Mouse (Mus musculus) cerebellum, adult 9-11 months (tissue): ENCODE data around the gene Psip1.
A peak's percentile ranks its signal among the peaks of the same experiment; 100 is the strongest.
"Not testable (repeated sequence)": the region's sequence is repeated elsewhere in the genome, so short reads cannot be mapped to it uniquely, and the experiment has no call there.

Experiments used
- DNase-seq: peaks from one replicate; pipeline ENCODE4 v3.0.0; 2022

Psip1 gene

DNA sequence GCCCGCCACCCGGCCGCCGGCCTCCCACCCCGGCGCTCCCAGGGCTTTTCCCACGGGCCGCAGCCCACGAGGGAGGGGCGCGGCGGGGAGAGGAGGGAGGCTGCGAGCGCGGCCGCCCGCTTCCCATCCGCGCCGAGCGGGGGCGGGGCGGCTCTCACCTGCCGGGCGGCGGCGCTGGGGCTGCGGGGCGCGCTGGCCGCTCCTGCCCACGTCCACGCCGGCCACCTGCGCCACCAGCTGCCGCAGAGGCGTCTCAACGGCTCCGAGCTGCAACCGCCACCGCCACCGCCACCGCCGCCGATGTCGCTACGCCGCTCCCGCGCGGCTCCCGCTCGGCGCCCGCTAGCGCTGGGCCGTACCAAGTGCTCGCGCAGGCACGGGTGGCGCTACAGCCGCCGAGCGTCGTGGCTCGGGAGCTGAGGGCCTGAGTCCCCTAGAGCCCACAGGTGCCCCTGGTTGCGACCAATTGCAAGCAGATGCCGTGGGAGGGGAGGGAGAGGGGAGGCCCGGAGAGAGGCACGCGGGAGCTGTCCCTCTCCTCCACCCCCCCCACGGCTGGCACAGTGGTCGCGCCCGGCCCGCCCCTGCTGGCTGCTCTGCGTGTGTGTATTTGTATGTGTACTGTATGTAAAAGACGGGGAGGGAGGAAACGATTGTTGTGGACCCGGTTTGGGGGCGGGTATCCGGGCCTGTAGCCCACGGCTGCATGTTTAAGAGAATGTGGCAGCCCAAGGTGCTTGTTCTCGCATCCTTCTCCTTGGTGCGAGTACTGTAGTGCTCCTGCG, at the start of gene Psip1:
Psip1 (minus strand) TSS at position 343 of the 785 bp plus-strand sequence.
- DNase-seq = peak; percentile 95

DNA sequence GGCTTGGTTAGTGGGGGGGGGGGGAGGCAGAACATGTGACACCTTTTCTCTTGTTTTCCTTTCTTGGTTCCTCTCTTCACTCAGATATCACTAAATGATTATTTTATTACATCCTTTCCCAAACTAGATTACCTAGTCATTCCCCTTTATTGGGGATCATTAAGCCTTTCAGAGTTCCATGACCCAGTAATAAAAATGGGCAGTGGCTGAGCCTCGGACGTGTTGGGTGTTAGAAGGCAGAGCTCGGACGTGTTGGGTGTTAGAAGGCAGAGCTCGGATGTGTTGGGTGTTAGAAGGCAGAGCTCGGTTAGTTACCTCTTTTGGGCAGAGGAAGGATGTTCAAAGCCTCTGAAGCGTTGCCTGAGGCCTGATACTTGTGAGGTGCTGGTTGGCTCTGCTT, 47.8 kb upstream of the Psip1 start:
- DNase-seq = no peak

DNA sequence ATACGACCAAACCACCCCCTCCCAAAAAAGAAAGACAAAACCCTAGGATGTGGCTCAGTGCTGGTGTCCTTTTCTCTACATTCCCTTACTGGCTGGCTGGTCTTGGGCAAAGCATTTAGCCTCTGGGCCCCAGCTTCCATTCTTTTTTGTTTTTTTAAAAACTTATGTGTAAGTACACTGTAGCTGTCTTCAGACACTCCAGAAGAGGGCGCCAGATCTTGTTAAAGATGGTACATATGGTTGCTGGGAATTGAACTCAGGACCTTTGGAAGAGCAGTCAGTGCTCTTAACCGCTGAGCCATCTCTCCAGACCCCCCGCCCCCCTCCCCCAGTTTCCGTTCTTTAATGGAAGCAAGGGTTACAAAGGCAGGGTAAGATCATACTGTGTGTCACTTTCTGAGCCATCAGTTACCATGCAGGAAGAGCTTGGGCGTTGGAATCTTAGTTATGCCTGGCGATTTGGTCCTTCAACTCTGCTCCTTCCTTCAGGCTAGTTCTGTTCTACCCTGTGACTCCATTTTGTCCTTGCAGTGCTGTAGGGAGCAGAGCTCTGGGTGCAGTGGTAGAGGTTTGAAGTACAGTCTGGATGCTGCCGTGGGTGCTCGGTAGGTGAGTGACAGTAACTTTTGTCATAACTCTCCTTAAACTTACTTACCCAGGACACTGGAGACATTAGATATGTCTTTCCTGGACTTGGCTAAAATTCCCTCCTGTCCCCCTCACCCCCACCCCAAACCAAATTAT, 47.1 kb upstream of the Psip1 start:
- DNase-seq = no peak

DNA sequence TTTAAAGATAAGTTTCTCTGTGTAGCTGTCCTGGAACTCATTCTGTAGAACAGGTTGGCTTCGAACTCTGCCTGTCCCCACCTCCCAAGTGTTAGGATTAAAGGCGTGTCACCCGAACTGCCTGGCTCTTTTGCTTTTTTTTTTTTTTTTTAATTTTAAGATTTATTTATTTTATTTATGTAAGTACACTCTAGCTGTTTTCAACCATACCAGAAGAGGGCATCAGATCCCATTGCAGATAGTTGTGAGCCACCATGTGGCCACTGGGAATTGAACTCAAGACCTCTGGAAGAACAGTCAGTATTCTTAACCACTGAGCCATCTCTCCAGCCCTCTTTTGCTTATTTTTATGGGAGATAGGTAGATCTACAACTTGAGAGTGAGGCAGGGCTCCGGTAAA, 43.8 kb upstream of the Psip1 start:
- DNase-seq = not testable (repeated sequence)

DNA sequence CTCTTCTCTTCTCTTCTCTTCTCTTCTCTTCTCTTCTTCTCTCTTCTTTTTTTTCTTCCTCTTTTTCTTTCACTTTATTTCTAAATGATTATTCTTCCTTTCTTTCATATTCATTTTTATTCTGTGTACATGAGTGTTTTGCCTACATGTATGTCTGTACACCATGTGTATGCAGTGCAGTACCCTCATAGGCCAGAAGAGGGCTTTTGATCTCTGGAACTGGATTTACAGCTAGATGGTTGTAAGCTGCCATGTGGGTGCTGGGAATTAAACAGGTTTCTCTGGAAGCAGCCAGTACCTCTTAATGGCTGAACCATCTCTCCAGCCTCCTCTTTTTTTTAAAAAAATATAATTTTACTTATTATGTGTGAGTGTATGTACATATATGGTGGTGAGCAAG, 41.7 kb upstream of the Psip1 start:
- no peak for DNase-seq

DNA sequence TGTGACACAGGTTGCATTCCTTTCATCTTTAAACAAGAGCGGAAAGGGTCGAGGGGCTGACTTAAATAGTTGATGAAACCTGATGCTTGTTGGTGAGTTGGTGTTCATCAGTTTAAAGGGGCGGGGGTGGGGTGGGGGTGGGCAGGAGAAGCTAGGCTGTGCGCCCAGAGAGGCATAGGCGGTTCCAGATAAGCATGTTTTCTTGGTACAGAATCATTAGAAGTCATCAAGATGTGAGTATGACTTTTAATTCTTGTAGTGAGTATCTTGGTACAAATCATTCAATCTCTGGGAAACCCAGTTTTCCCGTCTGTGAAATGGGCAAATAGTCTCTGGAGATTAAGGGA, 40.7 kb upstream of the Psip1 start:
- DNase-seq = no peak

DNA sequence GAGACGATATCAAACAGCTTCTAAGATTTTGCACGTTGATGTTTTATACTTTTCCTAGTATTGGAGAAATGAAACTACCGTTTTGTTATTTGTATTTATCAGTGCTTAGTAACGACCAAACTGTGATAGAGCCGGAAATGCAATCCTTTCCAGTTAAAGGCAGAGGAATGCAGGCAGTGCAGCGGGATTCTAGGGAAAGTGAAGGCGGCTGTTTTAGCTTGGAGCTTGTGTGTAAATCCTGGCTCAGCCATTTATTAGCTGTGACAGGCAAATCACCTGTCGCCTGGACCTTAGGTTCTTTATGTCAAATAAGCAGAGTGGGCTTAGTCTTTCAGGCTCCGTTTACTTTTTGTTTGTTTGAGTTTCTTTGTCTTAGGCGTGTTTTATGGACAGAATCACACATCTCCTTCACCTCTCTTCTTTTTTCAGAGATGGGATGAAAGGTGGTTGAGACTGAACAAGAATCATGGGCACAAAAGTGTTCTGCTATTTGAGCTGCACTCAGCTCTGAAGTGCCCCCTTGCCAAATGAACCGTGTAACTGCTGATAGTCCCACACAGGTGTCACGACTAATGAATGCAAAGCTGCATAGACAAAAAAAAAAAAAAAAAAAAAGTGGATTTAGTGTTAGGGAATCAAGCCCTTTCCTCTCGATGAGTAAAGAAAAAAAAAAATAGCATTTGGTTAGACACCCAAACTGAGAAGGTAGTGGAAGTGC, 40.2 kb upstream of the Psip1 start:
- DNase-seq = no peak

DNA sequence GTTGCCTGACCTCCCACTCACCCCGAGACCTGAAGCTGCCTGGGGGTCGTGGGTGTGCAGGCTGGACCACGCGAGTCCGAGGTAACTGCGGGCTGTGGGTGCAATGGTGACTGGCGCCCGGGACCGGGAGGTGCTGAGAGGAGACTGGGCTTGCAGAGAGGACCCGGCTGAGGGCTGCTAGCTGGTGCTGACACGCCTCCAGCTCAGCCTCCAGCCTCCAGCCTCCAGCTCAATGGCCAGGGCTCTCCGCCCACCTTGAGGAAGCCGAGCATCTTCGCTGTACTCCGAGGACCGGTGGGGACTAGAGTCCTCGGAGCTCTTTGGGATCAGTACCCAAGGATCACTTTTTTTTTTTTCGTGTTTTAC, 39.4 kb upstream of the Psip1 start:
- DNase-seq = no peak

DNA sequence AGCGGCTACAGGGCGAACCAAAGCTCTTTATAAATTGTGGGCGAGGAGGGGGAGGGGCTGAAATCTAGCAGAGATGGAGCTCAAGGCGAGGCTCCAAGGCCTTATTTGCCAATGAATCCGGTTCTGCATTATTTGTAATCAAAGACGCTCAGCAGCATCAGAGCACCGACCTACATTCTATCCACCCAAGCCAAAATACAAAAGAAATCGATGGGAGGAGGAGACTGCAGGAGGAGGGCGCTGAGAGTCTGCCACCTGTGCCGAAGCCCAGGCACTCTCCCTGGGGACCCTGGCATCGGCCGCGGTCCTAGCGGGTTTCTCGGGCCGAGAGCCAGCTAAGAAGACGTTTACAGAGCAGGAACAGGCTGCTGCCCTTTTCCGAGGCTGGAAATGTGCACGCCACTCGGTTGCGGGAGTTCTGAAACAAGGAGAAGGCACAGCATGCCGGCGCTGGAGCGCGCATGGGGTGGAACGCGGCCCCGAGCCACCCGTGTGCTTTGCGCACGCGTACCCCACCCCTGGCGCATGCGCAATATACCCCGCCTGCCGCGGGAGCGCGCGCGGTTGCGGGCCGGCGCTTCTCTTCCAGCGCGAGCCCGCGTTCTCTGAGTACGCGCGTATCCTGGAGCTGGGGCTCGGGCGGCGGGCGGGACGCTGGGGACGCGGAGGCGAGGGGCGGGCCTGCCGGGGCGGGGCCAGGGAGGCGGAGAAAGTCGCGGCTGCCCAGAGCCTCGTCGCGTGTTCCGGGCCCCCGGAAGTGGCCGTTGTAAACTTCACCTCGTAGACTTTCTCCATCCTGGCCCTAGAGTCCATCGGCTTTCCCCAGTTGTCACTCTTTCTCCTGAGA, 38.8 kb upstream of the Psip1 start, which contains the start of gene Ccdc171:
Ccdc171 (plus strand) TSS at position 703 of the 847 bp plus-strand sequence.
- DNase-seq = peak; percentile 95

DNA sequence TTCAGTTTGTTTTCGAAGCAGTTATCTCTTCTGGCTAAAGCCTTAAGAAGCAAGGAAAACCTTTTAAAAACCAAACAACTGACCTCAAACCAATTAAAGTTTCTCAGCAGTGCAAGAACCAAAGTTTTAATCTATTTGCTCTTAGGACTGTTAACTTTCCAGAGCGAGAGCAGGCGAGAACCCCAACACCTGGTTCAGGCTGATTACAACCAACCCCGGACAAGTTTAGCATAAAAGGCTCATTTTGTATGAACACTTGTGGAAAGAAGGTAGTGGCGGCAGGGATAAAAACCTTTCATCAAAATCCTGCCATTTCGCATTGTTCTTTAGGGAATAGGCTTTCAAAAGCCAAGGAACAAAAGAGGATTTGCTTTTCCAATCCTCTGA, 38.2 kb upstream of the Psip1 start:
- DNase-seq = no peak

DNA sequence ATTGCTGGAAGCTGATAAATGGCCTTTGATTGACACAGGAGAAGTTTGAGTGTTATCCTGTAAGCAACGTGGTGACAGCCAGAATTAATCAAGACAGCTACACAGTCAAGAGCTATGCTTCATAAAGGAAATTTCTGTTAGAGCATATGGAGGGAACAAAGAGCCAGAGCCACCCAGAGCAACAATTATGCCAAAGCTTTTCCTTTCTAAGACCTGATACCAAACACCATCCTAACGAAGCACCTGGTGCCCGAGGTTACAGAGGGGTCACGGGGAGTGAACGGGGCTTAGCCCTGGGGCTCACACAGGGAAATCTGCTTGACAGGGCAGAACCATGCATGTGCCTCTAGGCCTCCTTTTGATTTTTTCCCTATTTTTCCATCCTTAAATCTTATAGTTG, 35.8 kb upstream of the Psip1 start:
- DNase-seq = no peak

DNA sequence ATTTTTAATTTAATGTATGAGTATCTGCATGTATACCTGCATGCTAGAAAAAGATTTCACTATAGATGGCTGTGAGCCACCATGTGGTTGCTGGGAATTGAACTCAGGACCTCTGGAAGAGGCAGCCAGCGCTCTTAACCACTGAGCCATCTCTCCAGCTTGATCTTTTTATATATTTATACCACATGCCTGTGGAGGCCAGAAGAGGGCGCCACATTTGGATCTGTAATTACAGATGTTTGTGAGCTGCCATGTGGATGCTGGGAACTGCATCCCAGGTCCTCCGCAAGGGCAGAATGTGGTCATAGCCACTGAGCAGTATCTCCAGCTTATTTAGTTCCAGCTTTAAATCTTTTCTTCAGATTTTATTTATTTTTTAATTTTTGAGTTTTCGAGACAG, 34.0 kb upstream of the Psip1 start:
- no peak for DNase-seq

DNA sequence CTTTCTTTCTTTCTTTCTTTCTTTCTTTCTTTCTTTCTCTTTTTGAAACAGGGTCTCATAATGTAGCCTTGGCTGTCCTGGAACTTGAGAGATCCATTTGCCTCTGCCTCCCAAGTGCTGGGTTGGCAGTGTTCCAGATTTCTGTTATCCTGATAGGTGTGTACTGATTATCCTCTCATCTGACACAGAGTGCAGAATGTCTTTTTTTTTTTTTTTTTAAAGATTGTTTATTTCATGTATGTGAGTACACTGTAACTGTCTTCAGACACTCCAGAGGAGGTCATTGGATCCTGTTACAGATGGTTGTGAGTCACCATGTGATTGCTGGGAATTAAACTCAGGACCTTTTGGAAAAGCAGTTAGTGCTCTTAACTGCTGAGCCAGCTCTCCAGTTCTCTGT, 33.5 kb upstream of the Psip1 start:
- DNase-seq = no peak

DNA sequence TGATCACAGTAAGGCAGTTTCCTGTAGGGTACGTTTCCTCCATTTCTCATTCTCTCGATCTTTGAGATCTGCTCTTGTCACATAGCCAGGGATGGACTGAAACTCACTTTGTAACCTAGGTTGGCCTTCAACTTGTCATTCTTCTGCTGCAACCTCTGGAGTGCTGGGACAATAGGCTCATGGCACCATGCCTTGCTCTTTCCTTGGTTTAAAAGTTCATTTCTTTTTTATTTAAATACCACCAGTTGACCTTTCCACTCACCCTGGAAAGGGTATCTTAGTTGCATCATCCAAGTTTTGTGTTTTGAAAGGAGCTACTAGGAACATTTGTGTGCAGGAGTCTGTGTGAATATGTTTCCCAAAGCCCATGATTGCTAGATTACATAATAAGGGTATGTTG, 32.9 kb upstream of the Psip1 start:
- no peak for DNase-seq

DNA sequence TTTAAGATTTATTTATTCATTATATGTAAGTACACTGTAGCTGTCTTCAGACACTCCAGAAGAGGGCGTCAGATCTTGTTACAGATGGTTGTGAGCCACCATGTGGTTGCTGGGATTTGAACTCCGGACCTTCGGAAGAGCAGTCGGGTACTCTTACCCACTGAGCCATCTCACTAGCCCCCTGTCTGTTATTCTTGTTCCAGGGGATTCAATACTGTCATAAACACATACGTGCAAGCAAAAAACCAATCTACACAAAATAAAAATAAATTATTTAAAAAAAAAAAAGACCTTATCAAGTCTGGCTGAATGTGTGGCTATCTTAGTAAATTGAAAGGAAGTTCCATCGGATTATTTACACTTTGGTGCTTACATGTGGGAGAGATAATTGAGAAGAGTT, 29.9 kb upstream of the Psip1 start:
- DNase-seq = not testable (repeated sequence)

DNA sequence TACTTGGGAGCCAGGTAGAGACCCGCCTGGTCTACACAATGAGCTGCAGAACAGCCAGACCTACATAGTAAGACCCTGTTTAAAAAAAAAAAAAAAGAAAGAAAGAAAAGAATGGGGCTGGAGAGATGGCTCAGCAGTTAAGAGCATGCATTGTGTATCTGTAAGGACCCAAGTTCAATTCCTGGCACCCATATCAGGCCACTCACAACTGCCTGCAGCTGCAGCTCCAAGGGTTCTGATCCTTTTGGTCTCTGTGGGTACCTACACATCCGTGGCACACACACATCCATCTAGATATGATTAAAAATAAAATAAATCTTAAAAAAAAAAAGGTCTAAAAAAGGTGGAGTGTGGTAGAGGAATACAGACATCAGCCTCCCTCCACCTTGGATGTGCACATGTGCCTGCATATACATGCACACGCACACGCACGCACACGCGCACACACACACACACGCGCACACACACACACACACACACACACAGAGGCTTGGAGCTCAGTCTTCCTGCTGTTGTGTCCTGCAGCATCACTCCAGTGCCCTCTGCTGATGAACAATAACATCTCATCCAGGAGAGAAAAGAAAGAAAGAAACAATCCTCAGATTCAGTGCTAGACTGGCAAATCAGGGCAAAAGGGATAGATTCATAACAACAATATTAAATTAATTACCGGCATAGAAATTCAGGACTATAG, 28.9 kb upstream of the Psip1 start:
- no peak for DNase-seq

DNA sequence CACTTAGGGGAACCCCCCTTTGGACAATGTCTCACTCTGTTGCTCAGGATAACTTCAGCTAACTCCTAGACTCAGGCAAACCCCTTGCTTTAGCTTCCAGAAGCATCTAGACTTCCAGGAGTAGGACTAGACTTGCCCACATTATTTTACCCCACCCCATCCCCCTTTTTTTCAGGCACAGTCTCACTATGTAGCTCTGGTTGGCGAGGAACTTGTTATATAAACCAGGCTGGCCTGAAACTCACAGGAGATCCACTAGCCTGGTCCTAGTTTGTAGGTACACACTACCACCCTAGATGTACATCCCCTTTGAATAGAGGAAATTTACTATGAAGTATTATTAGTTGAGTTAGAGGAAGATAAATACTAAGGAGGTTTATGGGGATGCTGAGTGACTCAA, 27.9 kb upstream of the Psip1 start:
- no peak for DNase-seq

DNA sequence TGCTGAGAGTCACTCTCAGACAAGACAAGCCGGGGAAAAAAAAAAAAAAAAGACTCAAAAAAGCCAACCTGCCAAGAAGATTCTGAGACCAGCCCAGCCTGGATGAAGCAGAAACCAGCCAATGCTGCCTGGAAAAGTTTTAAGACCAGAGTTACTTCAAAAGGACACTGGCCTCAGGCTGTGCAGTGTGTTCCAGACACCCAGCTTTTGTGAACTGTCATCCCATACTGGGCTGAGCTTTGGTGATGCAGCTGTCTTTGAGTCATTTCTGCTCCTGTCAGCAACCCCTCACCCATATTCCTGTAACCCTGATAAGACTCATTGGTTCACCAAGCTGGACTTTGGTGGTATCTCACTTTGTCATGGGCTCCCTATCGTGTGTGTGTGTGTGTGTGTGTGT, 26.4 kb upstream of the Psip1 start:
- DNase-seq = no peak

DNA sequence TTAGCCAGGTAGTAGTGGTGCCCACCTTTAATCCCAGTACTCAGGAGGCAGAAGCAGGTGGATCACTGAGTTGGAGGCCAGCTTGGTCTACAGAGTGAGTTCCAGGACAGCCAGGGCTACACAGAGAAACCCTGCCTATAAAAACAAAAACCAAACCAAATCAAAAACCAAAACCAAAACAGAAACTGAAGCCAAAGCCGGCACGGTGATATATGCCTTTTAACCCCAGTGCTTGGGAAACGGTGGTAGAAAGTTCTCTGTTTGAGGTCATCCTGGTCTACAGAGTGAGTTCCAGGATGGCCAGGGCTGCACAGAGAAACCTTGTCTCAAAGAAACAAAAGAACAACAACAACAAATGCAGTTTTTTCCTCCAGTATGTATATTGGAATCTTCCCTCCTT, 26.0 kb upstream of the Psip1 start:
- no peak for DNase-seq

DNA sequence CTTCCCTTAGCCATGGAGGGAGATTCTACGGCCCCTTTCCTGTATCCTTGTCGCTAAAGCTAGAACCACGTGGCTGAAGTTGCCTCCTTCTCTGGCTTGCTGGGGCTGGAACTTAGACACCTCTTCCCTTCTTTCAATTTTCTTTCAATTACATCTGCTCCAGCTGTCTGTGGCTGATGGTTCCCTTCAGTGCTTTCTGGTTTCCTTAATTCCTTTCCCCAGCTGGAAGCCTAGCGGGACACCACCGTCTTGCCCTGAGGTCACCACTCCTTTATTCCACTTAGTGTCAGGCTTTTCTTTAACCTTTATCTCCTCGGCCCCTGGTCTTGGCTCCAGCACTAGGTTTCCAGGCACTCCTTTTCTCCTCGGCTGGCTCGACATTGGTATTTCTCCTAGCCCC, 24.8 kb upstream of the Psip1 start:
- no peak for DNase-seq

DNA sequence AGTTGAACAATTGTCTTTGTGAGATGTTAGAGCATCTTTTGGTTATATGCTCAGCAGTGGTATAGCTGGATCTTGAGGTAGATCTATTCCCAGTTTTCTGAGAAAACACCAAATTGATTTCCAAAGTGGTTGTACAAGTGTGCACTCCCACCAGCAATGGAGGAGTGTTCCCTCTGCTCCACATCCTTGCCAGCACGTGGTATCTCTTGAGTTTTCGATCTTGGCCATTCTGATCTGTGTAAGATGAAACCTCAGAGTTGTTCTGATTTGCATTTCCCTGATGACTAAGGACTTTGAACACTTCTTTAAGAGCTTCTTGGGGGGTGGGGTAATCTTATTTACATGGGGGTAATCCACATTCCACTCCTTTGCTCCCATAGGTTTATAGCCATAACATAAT, 23.3 kb upstream of the Psip1 start:
- no peak for DNase-seq

DNA sequence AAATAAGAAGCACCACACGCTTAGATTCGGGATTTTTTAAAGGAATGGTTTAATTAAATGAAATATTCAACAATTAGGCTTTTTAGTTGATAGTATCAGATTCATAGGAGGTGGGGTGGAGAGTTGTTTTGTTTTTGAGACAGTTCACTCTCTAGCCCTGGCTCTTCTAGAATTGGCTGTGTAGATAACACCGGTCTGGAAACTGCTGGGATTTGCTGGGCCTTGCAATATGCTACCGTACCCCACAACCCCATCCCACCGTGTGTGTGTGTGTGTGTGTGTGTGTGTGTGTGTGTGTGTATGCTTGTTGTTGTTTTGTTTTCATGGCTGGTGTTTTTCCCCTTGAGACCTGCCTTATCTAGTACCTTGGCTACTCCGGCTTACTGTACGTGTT, 14.8 kb upstream of the Psip1 start:
- no peak for DNase-seq
